Mouse (Mus musculus) thymus, postnatal 0 days (tissue): ENCODE data around the gene Pcx. TPM values are rescaled to one million over a fixed set of nuclear protein-coding genes. Genes with fewer than 3 reads are reported as not detected.

Source experiments
- DNase-seq: peaks from one replicate; pipeline ENCODE4 v3.0.0-alpha.2; 2015; ENCODE audit warnings: low spot score
- polyA plus RNA-seq: library from polyadenylated mRNA; unstranded; fragments of >200 nt; fragmentation: Nextera tagmentation; extraction: Ambion mirVana; gene quantifications from 2 replicates; pipeline ENCODE4 v1.2.1, GENCODE M21; 2015

The Pcx gene
- 5.2 and 5.3 TPM in 2 replicates for polyA plus RNA-seq

- DNase-seq: peak; percentile 100
Observed at GRCm38 (mm10) chr19:4509986-4510963, at the start of gene Pcx. Pcx (plus strand) TSS chr19:4510472.

DNA sequence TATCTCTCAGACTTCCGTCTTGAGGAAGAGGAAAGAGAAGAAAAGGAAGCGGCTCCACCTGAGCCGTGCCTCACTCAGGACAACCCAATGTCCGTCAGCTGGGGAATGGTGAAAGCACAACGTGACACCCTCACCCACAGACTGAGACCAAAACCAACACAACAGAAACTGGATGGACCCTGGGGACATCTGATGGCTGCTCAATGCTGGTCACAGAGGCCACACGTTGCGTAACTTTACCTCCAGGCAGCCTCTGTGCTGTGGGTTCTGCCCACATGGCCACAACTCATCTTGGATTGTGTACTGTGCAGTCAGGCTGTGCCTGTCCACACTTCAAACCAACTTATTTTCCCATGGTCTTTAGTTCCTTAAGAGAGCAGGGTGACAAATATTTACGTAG, 48.3 kb upstream of the Pcx start:
- DNase-seq: no peak

GRCm38 (mm10) chr19:4464666-4465065, 45.6 kb upstream of the Pcx start:
- no peak for DNase-seq

DNA sequence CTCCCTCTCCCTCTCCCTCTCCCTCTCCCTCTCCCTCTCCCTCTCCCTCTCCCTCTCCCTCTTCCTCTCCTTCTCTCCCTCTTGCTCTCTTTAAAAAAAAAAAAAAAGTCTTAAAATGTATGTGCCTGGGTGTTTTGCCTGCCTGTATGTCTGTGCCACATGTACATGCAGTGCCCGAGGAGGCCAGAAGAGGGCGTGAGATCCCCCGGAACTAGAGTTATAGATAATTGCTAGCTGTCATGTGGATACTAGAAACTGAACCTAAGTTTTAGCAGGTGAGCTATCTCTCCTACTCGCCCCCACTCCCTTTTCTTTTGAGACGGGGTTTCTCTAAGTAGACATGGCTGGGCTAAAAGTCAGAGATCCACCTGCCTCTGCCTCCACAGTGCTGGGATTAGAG, 41.9 kb upstream of the Pcx start:
- peak; percentile 26 for DNase-seq

DNA sequence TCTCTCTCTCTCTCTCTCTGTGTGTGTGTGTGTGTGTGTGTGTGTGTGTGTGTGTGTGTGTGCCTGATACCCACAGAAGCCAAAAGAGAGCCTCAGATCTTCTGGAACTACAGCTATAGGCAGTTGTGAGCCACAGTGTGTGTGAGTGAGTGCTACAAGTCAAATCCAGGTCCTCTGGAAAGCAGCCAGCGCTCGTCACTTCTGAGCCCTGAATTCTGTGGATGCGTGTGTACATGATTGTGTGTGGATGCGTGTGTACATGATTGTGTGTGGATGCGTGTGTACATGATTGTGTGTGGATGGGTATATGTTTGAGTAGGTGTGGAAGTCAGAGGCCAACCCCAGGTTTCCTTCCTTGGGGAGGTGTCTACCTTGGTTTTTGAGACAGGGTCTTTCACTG, 36.7 kb upstream of the Pcx start:
- DNase-seq: no peak

- DNase-seq: no peak
Observed at GRCm38 (mm10) chr19:4474739-4475138, 35.5 kb upstream of the Pcx start.

DNA sequence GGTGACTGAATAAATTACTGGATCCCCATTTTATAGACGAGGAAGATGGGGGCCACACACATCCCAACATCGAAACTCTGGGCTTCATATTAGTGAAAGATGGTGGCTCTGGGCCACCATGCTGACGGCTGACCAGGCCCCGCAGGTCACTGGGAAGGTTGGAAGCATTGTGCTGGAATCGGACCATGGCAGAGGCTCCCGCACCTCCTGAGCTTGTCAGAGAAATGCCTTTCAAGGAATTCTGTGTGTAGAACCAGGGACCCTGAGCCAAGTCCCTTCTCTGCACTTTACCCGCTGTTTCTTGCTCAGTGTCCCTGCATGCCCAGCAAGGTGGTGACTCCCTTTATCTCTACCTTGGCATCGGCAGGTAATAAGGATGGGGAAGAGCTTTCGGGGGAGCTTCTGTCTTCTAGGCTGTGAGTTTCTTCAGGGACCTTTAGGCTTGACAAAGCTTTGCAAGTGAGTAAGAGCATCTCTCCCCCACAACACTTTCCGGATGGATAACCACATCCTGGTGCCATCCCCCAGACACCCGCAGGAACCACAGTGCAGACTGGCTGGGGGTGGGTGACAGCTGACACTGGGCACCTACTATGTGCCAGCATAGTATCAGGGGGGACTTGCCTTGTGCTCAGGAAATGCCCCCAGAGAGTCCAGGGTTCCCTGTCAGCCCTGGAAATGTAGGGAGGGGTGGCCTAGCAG, 34.9 kb upstream of the Pcx start:
- DNase-seq: peak; percentile 60

DNA sequence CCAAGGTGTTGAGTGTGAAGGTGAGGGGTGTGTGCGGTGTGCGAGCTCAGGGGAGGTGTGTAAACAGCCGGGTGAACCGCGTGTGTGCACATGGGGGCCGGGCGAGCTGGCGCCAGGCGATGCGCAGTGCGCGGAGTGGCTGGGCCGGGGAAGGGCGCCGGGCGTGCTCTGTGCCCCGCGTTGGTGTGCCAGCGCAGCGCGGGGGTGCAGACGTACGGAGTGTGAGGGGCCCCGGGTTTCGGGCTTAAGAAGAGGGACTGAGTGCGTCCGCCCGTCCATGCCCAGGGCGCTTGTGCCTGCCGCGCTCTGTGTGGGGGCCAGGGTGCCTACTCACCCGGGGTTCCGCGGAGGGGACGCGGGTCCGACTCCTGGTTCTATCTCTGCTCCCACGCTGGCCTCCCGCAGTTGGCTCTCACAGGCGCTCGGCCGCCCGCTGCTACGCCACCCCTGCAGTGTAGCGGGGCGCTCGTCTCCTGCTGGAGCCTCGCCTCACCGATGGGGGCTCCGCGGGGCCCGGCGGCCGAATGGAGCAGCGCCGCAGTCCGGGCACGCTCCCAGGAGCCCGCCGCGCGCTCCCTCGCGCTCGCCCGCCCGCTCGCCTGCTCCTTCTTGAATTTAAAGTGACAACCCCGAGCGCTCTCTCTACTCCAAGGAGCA, 33.5 kb upstream of the Pcx start:
- no peak for DNase-seq

DNA sequence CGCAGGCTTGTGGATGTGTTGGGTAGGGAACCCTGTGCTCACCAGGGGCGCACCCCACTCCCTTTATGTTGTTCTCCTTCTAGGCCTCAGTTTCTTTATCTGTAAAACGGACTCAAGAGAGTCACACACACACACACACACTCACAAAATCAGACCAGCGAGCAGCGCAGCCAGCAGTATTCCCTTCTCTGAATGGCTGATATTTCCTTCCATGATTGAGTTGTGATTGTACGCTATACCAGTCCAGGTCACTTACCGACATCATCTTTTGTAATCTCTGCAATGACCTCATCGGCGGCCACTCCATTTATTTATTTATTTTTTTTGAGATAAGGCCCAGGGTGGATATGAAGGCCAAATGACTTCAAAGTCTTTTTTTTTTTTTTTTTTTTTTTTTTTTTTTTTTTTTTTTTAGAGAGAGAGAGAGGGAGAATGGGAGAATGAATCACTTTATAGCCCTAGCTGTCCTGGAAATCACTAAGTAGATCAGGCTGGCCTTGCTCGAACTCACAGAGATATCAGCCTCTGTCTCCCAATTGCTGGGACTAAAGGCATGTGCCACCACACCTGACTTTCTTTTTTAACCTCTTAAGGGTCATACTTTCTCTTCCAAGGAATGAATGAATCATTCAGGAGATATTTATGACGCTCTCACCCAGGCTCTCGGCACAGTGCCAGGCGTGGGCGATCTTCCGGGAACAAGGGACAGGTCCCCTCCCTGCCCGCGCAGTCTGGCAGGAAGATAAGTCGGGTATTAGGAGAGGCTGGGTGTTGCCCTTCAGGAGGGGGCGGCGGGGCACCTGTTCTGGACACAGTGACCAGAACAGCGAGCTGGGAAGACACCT, 32.7 kb upstream of the Pcx start, which contains the start of gene Syt12:
TSS of gene Syt12 (minus strand) at position 103 of the 845 bp plus-strand sequence.
- DNase-seq: no peak

DNA sequence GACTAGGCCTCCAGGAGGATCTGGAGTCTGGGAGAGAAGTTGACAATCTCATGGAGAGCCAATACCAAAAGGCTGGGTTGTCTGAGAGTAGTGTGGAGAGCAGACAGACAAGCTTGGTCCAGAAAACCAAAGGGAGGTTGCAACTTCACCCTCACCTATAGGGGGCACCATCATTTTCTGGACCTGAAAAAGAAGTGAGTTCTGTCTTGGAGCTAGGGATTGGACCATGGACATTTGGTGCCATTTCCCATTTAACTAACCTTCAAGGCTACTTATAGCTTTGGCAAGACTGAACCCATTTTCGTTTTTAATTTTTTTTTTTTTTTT, 32.1 kb upstream of the Pcx start:
- no peak for DNase-seq

DNA sequence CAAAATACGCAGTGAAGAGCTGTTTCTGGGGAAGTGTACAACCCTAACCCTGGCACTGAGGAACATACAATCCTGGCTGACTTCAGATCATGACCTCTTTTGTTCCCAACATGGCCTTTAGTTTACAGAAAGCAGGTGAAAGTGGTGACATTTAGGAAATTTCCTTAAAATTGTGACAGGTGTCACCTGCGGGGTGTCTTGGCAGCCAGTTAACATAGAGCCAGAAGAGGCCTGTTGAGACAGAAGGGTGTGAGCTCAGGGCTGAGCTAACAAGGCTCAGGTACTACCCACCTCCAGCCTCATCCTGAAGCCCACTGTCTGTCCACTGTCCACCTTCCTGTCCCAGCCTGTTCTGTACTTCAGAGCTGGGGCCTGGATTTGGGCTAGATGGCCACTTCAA, 30.2 kb upstream of the Pcx start:
- no peak for DNase-seq

- DNase-seq: no peak
Observed at GRCm38 (mm10) chr19:4481326-4481725, 28.9 kb upstream of the Pcx start.

- no peak for DNase-seq
Observed at GRCm38 (mm10) chr19:4482111-4482859, 28.0 kb upstream of the Pcx start.

DNA sequence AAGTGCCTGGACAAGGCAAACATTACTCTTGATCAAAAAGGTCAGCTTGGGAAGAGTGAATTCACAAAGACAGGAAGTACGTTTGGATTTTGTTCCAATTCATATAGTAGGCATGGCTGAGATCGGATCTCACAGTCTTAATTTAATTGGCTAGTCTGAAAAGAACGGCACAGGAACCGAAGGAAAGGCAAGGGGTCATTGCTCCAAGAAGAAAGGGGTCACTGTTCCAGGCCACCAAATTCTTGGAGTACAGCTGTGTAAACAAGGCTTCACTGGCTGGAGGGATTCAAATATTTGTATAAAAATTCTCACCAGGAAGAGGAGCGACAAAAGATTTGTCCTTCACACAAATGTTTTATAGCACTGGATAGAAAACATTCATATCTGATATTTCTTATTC, 25.3 kb upstream of the Pcx start:
- DNase-seq: no peak

DNA sequence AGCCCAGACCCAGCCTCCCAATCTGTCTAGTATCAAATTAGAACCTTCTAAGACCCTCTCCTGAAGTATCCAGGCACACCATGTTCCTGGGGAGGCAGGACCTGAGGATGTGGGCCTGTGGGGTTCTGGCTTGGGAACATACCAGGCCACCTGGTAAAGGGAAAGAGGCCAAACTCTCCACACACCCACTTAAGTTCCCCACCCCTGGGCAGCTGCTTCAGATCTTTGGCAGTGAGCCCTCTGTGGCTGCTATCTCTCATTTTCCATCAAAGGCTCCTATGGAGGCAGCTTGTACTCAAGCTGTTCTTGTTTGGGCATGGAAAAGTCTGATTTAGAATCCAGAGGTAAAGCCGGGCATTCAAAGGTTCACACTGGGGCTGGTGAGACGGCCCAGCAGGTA, 22.4 kb upstream of the Pcx start:
- no peak for DNase-seq

- DNase-seq: no peak
Observed at GRCm38 (mm10) chr19:4491080-4491695, 19.1 kb upstream of the Pcx start.

- DNase-seq: no peak
Observed at GRCm38 (mm10) chr19:4492526-4493296, 17.6 kb upstream of the Pcx start.

GRCm38 (mm10) chr19:4494707-4495106, 15.6 kb upstream of the Pcx start:
- no peak for DNase-seq

DNA sequence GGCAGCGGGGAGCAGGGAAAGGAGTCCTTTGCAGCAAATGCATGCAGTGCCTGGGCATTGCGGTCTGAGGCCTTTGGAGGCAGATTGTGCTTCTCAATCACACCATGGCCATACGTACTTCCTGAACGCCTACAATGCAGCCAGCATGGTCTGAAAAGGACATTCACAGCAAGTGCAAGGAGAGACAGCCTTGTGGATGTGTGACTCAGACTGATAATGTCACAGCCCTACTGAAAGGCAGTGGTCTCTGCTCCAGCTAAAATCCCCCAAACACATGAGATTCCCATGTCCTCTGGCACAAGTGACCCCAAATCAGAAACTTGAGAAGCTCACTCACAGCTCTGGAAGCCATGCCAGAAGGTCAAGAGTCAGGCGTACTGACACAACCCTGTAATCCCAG, 14.5 kb upstream of the Pcx start:
- no peak for DNase-seq
